Mouse (Mus musculus) neutrophil, adult 59 days (primary cell): ENCODE results near the gene Spata5. TPM values are rescaled to one million over a fixed set of nuclear protein-coding genes. Genes with fewer than 3 reads are reported as not detected.

Experiments
- total RNA-seq, 2 experiments: library from RNA; stranded (reverse); gene quantifications; 1 replicate in 1 of 2; 2 replicates in 1 of 2; pipeline ENCODE4 v1.2.4; 2023

The Spata5 gene
- total RNA-seq, result 10 to 100 TPM; 24.1 to 26.8 TPM

DNA sequence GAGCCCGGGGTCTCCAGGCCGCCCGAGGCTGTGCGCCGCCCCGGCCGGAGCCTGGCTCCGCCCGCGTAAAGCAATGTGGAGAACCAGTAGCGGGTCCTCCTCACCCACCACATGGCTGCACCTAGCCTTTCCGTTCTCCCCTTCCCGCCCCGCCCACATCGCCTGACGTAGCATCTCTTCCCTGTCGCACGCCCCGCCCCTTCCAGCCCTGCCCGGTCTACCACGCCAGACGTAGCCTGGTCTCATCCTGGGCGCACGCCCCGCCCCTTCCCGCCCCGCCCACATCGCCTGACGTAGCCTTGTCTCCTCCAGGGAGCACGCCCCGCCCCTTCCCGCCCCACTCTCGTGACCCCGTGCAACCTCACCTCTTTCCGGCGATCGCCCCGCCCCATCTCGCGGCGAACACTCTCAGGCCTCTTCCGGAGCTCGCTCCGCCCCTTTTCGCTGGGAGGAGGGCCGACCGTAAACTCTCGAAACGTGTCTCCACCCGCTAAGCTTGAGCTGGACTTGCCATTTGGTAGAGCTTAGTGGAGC, at the start of gene Spata5:
Spata5 (plus strand) TSS at position 439 of the 534 bp plus-strand sequence.

GRCm38 (mm10) chr3:37420072-37420471, 376 bp downstream of the Spata5 start, which contains the start of gene Nudt6:
Gene Nudt6 (minus strand): TSS chr3:37420211.

Other genes with a start within 250 kb of the Spata5 start
- not detected for gene Il21, start 187.3 kb upstream of the Spata5 start, total RNA-seq
- gene Bbs12, start 107.3 kb upstream of the Spata5 start, total RNA-seq, result under 1 TPM; 0.64 to 0.71 TPM
- gene Cetn4, start 107.2 kb upstream of the Spata5 start, total RNA-seq, result 1 to 10 TPM in 1 of 2 experiments, not detected in 1; 1.6 TPM
- not detected for gene Fgf2, start 71.5 kb upstream of the Spata5 start, total RNA-seq
- 1 to 10 TPM; 4.0 to 4.7 TPM for gene Nudt6, start 315 bp downstream of the Spata5 start, total RNA-seq
- 1 to 10 TPM; 2.9 to 3.7 TPM for gene Spry1, start 220.1 kb downstream of the Spata5 start, total RNA-seq